In genomic region chr10:67284311-67284710, GRCm38 (mm10) we compare ENCODE assay signal across 8 mouse cellular contexts. TPM values are rescaled to one million over a fixed set of nuclear protein-coding genes. Genes with fewer than 3 reads are reported as not detected.
A peak's percentile ranks its signal among the peaks of the same experiment; 100 is the strongest.
DNase-seq lines count a peak whose midpoint lies in the region; ATAC-seq lines count a peak whose summit lies in the region.

No protein-coding gene starts in this region.

- peak; percentile 9 to 27 for DNase-seq in spleen, postnatal 10 days (ENCODE audit: low spot score in 2 of 2)
- DNase-seq in spleen, adult 18-20 months = no peak
- DNase-seq in cerebellum, postnatal 10 days = peak; percentile 52 to 54
- DNase-seq in gastrocnemius, postnatal 14 days = peak; percentile 43
- peak; percentile 83 for DNase-seq in kidney, postnatal 10 days
- peak; percentile 49 for DNase-seq in mesoderm, embryonic 11.5 days (ENCODE audit: low read depth, low spot score)
- DNase-seq in layer of hippocampus, adult 8-10 months (ENCODE audit: low spot score in 2 of 2) = no peak

- intact Hi-C loops in gastrocnemius, postnatal 14 days (cut with DNase I; ENCODE audit: low total_unique reads) = no loop called here

- ATAC-seq in granulocyte monocyte progenitor cell, adult 5-6 weeks (replicated peaks; ENCODE audit: poor library complexity, severe bottlenecking) = no peak

RNA-seq across cellular contexts. Expression of gene Nrbf2, which starts 0.8 kb away (rescaled TPM):
- total RNA-seq in gastrocnemius, postnatal 14 days (2021) = 10 to 100 TPM in 1 of 2 experiments, 1 to 10 TPM in 1; 8.7 to 12.4 TPM
- total RNA-seq in granulocyte monocyte progenitor cell, adult 5-6 weeks (2014; fragmentation: Nextera tagmentation) = 22.8 and 32.9 TPM in 2 replicates
- total RNA-seq in granulocyte monocyte progenitor cell, adult 5-6 weeks (2017) = 19.4 and 19.6 TPM in 2 replicates
- total RNA-seq in layer of hippocampus, adult 8-10 months (2022) = 10 to 100 TPM; 16.6 to 22.1 (median 17.7) TPM

Comparison
In these comparisons a context has a peak if more than half of its experiments do, and no peak if none do; other contexts are left out.
1. DNase-seq: peak in spleen, postnatal 10 days (2 of 2), cerebellum, postnatal 10 days (2 of 2), gastrocnemius, postnatal 14 days (single experiment), kidney, postnatal 10 days (single experiment) and mesoderm, embryonic 11.5 days (single experiment); none in spleen, adult 18-20 months (0 of 2) and layer of hippocampus, adult 8-10 months (0 of 2).